Mouse (Mus musculus): ENCODE measurements at regions not wholly inside any gene's neighbourhood (a gene's known extent, or its start where the extent isn't known, plus 50 kb on each side); places are given as distances from the start of the nearest gene placed in this dataset.
"Not testable (repeated sequence)": the region's sequence is repeated elsewhere in the genome, so short reads cannot be mapped to it uniquely, and the experiment has no call there.

- H3K4me1 ChIP-seq (replicated peaks); H3K4me2 ChIP-seq (replicated peaks); H3K4me3 ChIP-seq (replicated peaks); H3K9me3 ChIP-seq; H3K27ac ChIP-seq; H3K9ac ChIP-seq; H3K36me3 ChIP-seq; ATAC-seq; H3K27me3 ChIP-seq (replicated peaks): not testable (repeated sequence)
- WGBS, result 92% methylated on average over 4 of the region's 4 CpGs
Observed at GRCm38 (mm10) chr7:83469856-83470255, 114.9 kb upstream of the Tmc3 start.

DNA sequence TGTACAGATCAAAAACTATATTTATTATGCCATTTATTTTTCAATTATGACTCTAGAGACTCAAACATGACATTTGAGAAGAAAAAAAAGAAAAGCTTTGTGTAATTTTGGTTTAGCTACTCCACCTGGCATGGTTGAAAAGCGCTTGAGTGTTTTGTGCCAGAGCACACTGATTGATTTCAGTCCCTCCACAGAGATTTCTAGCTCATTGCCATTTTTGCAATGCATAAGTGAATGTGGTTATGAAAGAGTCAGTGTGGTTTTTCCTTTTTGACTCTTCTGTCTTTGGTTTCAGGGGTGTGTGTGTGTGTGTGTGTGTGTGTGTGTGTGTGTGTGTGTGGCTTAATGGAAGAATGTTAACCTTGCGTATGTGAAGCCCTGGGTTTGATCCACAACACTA, 113.6 kb upstream of the Tmc3 start:
- Histone ChIP-seq H3K4me2 (replicated peaks) (no peak overlapping the region), H3K4me1 (replicated peaks) (peaks cover 9% of the 10 kb centered on the region), H3K27ac (no peak overlapping the region), H3K4me3 (replicated peaks) (no peak overlapping the region), H3K36me3 (no peaks in the 10 kb centered on the region), H3K9ac (no peak overlapping the region), H3K9me3 (no peaks in the 10 kb centered on the region), H3K27me3 (replicated peaks) (no peaks in the 10 kb centered on the region)
- no peak for ATAC-seq
- 89% methylated on average over 2 of the region's 2 CpGs for WGBS

- 75% methylated on average over 2 of the region's 2 CpGs for WGBS
- H3K4me3 ChIP-seq (replicated peaks), result no peak overlapping the region
- ATAC-seq, result no peak
- peaks cover 19% of the 10 kb centered on the region for H3K4me1 ChIP-seq (replicated peaks)
- no peak overlapping the region for H3K9ac ChIP-seq
- H3K9me3 ChIP-seq, result no peaks in the 10 kb centered on the region
- H3K4me2 ChIP-seq (replicated peaks), result no peak overlapping the region
- no peaks in the 10 kb centered on the region for H3K27me3 ChIP-seq (replicated peaks)
- H3K36me3 ChIP-seq, result no peaks in the 10 kb centered on the region
- 0 out of 2 replicates have a peak overlapping the region, but pooled peaks have one; percentile 68 for H3K27ac ChIP-seq
Observed at GRCm38 (mm10) chr7:83474471-83474870, 110.3 kb upstream of the Tmc3 start.

DNA sequence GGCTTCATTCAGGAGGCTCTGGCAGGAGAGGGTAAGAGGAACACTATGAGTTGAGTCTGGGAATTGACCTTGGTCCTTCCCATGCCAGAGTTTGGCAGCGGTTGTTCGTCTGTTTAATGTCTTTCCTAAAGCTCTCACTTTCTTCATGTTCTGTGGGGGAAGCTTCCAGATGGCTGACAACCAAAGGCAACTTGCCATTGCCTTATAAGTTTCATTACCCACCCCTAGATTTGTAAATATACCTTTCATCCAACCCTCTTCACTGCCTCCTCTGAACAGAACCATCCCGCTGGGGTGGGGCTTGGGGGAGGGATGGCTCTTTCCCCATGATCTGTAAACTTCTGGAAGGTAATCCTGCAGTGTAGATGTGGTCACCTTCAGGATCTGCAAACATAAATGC, 109.7 kb upstream of the Tmc3 start:
- no peak overlapping the region for H3K9ac ChIP-seq
- peak overlapping the region; percentile 68 for H3K27ac ChIP-seq
- H3K36me3 ChIP-seq, result no peaks in the 10 kb centered on the region
- H3K9me3 ChIP-seq, result no peaks in the 10 kb centered on the region
- H3K27me3 ChIP-seq (replicated peaks), result no peaks in the 10 kb centered on the region
- ATAC-seq, result 0 out of 2 replicates have a peak, but pooled peaks have one; percentile 25
- no peak overlapping the region for H3K4me3 ChIP-seq (replicated peaks)
- WGBS, result 46% methylated on average over 3 of the region's 3 CpGs
- peaks cover 19% of the 10 kb centered on the region for H3K4me1 ChIP-seq (replicated peaks)
- H3K4me2 ChIP-seq (replicated peaks), result no peak overlapping the region

DNA sequence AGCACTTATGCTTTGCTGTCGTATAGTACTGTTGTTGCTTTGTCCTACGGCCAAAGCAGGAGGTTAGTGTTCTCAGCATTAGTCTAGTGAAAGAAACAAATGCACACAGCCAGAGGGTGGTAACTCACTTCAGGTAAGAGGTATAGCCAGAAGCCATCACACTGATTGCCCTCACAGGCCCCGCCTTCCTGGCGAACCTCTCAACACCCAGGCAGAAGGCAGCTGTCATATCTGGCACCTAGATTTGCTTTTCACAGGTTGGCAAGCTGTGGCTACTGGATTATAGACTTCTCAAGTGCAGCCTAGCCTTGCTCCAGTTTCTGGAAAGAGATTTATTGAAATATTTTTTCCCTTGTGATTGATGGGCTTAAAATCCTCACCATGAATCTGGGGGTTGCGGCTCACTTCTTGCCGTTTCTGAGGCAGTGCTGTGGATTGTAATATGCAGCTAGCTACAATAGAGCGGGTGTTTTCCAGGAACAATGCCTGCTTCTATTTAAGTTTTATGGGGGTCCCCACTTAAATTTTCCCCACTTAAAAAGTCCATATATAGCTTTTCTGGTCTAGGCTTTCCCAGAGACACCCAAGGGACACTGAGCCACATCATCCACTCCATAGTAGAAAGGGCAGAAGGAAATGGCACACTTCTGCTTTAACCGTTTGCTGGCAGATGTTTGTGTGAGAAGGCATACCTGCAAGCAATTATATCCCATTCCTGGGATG, 109.1 kb upstream of the Tmc3 start:
- WGBS, result 55% methylated on average over 8 of the region's 8 CpGs
- ATAC-seq, result 0 out of 2 replicates have a peak, but pooled peaks have one; percentile 10
- peaks cover 19% of the 10 kb centered on the region for H3K4me1 ChIP-seq (replicated peaks)
- H3K27me3 ChIP-seq (replicated peaks), result no peaks in the 10 kb centered on the region
- peak overlapping the region; percentile 68 for H3K27ac ChIP-seq
- no peak overlapping the region for H3K4me3 ChIP-seq (replicated peaks)
- no peak overlapping the region for H3K9ac ChIP-seq
- no peaks in the 10 kb centered on the region for H3K9me3 ChIP-seq
- H3K36me3 ChIP-seq, result no peaks in the 10 kb centered on the region
- no peak overlapping the region for H3K4me2 ChIP-seq (replicated peaks)

DNA sequence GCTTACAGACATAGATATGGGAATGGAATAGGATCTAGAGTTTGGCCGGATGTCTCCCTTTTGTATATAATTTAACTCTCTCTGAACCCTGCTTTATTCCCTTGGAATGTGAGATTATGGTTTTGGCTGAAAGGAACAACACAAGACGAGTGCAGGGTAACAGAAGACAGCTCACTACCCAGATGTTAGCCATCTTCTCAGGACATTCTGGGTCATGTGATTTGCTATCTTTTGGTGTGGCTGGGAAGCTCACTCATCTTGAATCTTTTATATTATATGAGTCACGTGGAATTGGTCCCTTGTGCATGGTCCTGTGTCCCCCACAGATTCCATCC, 108.6 kb upstream of the Tmc3 start:
- WGBS, result 43% methylated on average over 3 of the region's 3 CpGs
- peak; percentile 27; the same call in 1 of the 2 replicates for ATAC-seq
- no peaks in the 10 kb centered on the region for H3K36me3 ChIP-seq
- no peak overlapping the region for H3K4me3 ChIP-seq (replicated peaks)
- H3K9ac ChIP-seq, result no peak overlapping the region
- H3K27me3 ChIP-seq (replicated peaks), result no peaks in the 10 kb centered on the region
- H3K4me2 ChIP-seq (replicated peaks), result no peak overlapping the region
- H3K27ac ChIP-seq, result peak overlapping the region; percentile 42
- peaks cover 19% of the 10 kb centered on the region for H3K4me1 ChIP-seq (replicated peaks)
- H3K9me3 ChIP-seq, result no peaks in the 10 kb centered on the region

GRCm38 (mm10) chr7:83476861-83477260, 107.9 kb upstream of the Tmc3 start:
- Histone ChIP-seq H3K36me3 (no peaks in the 10 kb centered on the region), H3K27me3 (replicated peaks) (no peaks in the 10 kb centered on the region), H3K4me3 (replicated peaks) (no peak overlapping the region), H3K9me3 (no peaks in the 10 kb centered on the region), H3K27ac (peak overlapping the region; percentile 42), H3K4me2 (replicated peaks) (no peak overlapping the region), H3K4me1 (replicated peaks) (peaks cover 19% of the 10 kb centered on the region), H3K9ac (no peak overlapping the region)
- WGBS, result 69% methylated on average over 3 of the region's 3 CpGs
- ATAC-seq, result no peak

- Histone ChIP-seq H3K4me2 (replicated peaks) (no peak overlapping the region; the same call in 1 of the 2 replicates), H3K9ac (no peak overlapping the region)
- peak; percentile 58 for ATAC-seq
Observed at GRCm38 (mm10) chr7:83477661-83478121, 107.0 kb upstream of the Tmc3 start.

DNA sequence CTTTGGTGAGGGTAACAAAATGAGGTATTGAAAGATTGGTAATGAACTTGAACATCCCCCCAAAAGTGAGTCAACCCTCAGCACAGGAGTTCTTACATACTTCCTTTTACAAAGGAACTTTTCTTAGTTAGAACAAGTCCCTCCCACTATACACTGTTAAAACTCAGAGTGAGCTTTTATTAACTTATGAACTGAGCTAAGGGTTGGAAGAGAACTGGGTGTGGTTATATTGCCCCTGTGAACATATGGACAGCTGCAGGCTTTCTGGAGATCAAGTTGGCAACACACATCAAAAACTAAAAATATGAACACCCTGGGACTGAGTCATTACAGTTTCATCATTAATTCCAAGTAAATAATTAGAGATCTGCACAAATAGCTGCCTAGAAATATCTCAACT, 103.1 kb upstream of the Tmc3 start:
- no peak overlapping the region for H3K4me2 ChIP-seq (replicated peaks)
- ATAC-seq, result peak; percentile 67

More at GRCm38 (mm10) chr7:83477661-83478121, 107.0 kb upstream of the Tmc3 start:
- H3K4me1 ChIP-seq (replicated peaks), result peaks cover 19% of the 10 kb centered on the region
- WGBS, result 36% methylated on average over 7 of the region's 7 CpGs
- H3K36me3 ChIP-seq, result no peaks in the 10 kb centered on the region
- H3K4me3 ChIP-seq (replicated peaks), result no peak overlapping the region
- no peaks in the 10 kb centered on the region for H3K9me3 ChIP-seq
- H3K27ac ChIP-seq, result peak overlapping the region; percentile 67
- H3K27me3 ChIP-seq (replicated peaks), result no peaks in the 10 kb centered on the region

DNA sequence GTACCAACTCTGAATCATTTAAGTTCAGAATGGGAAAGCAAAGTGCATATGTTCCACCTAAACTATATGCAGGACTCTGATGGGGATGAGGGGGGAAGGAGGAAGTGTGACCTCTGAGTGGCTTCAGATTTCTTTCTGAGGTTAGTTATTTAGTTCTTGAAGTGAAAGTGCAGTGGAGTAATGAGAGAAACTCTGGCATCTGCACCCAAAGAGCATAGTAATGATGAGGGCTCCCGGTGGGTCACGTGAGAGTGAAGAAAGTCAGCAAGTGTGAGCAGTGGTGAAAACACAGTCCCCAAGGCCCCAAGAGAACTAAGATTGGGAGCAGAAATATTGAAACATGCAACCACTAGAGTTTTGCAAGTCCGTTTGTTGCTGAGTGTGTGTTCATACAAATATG, 102.5 kb upstream of the Tmc3 start:
- Histone ChIP-seq H3K4me1 (replicated peaks) (peaks cover 8% of the 10 kb centered on the region; the same call in 1 of the 2 replicates), H3K27ac (no peak overlapping the region), H3K9ac (no peak overlapping the region), H3K27me3 (replicated peaks) (no peaks in the 10 kb centered on the region), H3K36me3 (no peaks in the 10 kb centered on the region), H3K4me3 (replicated peaks) (no peak overlapping the region), H3K9me3 (no peaks in the 10 kb centered on the region), H3K4me2 (replicated peaks) (no peak overlapping the region)
- ATAC-seq, result no peak
- WGBS, result 69% methylated on average over 3 of the region's 3 CpGs

More for the DNA sequence above, 103.1 kb upstream of the Tmc3 start:
- no peaks in the 10 kb centered on the region for H3K27me3 ChIP-seq (replicated peaks)
- no peak overlapping the region for H3K4me3 ChIP-seq (replicated peaks)
- H3K4me1 ChIP-seq (replicated peaks), result peaks cover 11% of the 10 kb centered on the region
- no peak overlapping the region for H3K27ac ChIP-seq
- no peaks in the 10 kb centered on the region for H3K9me3 ChIP-seq
- H3K36me3 ChIP-seq, result no peaks in the 10 kb centered on the region
- no peak overlapping the region for H3K9ac ChIP-seq

GRCm38 (mm10) chr7:83482671-83483304, 101.9 kb upstream of the Tmc3 start:
- no peak overlapping the region for H3K4me3 ChIP-seq (replicated peaks)
- 49% methylated on average over 7 of the region's 7 CpGs for WGBS
- no peaks in the 10 kb centered on the region for H3K27me3 ChIP-seq (replicated peaks)
- no peak overlapping the region for H3K4me2 ChIP-seq (replicated peaks)
- peak; percentile 57; the same call in 1 of the 2 replicates for ATAC-seq
- H3K27ac ChIP-seq, result no peak overlapping the region
- no peak overlapping the region for H3K9ac ChIP-seq
- peaks cover 7% of the 10 kb centered on the region; the same call in 1 of the 2 replicates for H3K4me1 ChIP-seq (replicated peaks)
- H3K9me3 ChIP-seq, result no peaks in the 10 kb centered on the region
- no peaks in the 10 kb centered on the region for H3K36me3 ChIP-seq

GRCm38 (mm10) chr7:83486156-83486750, 98.5 kb upstream of the Tmc3 start:
- no peak for ATAC-seq
- H3K4me3 ChIP-seq (replicated peaks), result no peak overlapping the region
- no peaks in the 10 kb centered on the region for H3K27me3 ChIP-seq (replicated peaks)
- WGBS, result 52% methylated on average over 2 of the region's 2 CpGs
- H3K4me2 ChIP-seq (replicated peaks), result no peak overlapping the region
- peaks cover 4% of the 10 kb centered on the region; the same call in 1 of the 2 replicates for H3K4me1 ChIP-seq (replicated peaks)
- H3K9ac ChIP-seq, result no peak overlapping the region
- H3K9me3 ChIP-seq, result no peaks in the 10 kb centered on the region
- H3K36me3 ChIP-seq, result no peaks in the 10 kb centered on the region
- H3K27ac ChIP-seq, result 0 out of 2 replicates have a peak overlapping the region, but pooled peaks have one; percentile 32

Measured in intestine, embryonic 15.5 days (tissue).